Mouse (Mus musculus): Measurements from ENCODE around the gene Ushbp1. TPM values are rescaled to one million over a fixed set of nuclear protein-coding genes. Genes with fewer than 3 reads are reported as not detected.
"Not testable (repeated sequence)": the region's sequence is repeated elsewhere in the genome, so short reads cannot be mapped to it uniquely, and the experiment has no call there.

Ushbp1 gene
- total and polyA plus RNA-seq, 3 experiments, result not detected

DNA sequence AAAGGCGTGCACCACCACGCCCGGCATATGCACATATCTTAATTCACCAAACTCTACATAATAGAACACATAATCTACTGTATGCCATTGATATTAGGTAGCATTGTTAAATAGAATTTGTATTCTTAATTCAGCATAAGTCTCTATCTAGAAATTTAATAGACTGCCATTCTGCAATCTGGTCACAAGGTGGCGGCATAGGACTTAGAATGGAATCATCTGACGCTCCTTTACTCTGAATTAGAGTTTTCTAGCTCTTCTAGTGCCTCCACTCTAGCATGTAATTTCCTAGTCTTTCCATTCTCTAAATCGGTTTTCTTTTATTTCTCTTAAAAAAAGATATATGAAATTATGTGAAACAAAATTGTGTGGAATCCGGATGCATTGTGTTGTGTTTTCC is 45.8 kb upstream of the Ushbp1 start:
- TF ChIP-seq SMC3 (IDR thresholded peaks at IDR 0.05; ENCODE audit: low read depth, low read length), result peak; percentile 91
- TF ChIP-seq KAT2A (IDR thresholded peaks at IDR 0.05; ENCODE audit: insufficient replicate concordance, low read length), result no peak
- TF ChIP-seq IRF4 (IDR thresholded peaks at IDR 0.05; ENCODE audit: low read depth, low read length), result no peak
- TF ChIP-seq PAX5 (IDR thresholded peaks at IDR 0.05; ENCODE audit: low read length), result no peak
- no peak for TF ChIP-seq RCOR1 (conservative IDR thresholded peaks at IDR 0.05; ENCODE audit: low read depth, low read length)
- TF ChIP-seq RAD21 (IDR thresholded peaks at IDR 0.05; ENCODE audit: low read depth, low read length), result peak; percentile 99
- TF ChIP-seq USF1 (IDR thresholded peaks at IDR 0.05; ENCODE audit: low read depth, low read length), result no peak
- peak; percentile 51 for TF ChIP-seq ZNF384 (IDR thresholded peaks at IDR 0.05; ENCODE audit: low read depth, low read length)
- TF ChIP-seq E2F4 (IDR thresholded peaks at IDR 0.05; ENCODE audit: insufficient replicate concordance, low read depth, low read length), result 0 out of 2 replicates have a peak, but pooled peaks have one; percentile 42
- TF ChIP-seq JUND (conservative IDR thresholded peaks at IDR 0.05; ENCODE audit: low read depth, low read length), result no peak
- peak; percentile 51 to 97; a peak in 3 of 4 replicates for TF ChIP-seq CTCF (conservative IDR thresholded peaks at IDR 0.05 in 1 of 2, IDR thresholded peaks at IDR 0.05 in 1 of 2; ENCODE audit: low read depth in 2 of 2, low read length in 2 of 2)
- peak; percentile 62 for TF ChIP-seq ZC3H11A (IDR thresholded peaks at IDR 0.05; ENCODE audit: low read depth, low read length)
- dilution Hi-C loops (cut with MboI; ENCODE audit: extremely low pct_ligation_motif_present, extremely low pct_unique_long_range_greater_than_20kb, low sequenced_read_pairs) (no loop called here), in situ Hi-C loops (cut with MboI; ENCODE audit: low pct_ligation_motif_present, low pct_unique_long_range_greater_than_20kb, low sequenced_read_pairs) (loop anchor here (10.0 kb wide), 1 partner anchor 63 kb away; no protein-coding TSS in a partner anchor)
- Histone ChIP-seq H3K27me3 (replicated peaks) (peaks cover 10% of the 10 kb centered on the region), H3K36me3 (replicated peaks in 1 of 2; ENCODE audit: control insufficient read depth in 1 of 2, insufficient read depth in 1 of 2, low read length in 1 of 2) (no peaks in the 10 kb centered on the region), H3K4me1 (ENCODE audit: control insufficient read depth in 1 of 2, insufficient read depth in 2 of 2) (peaks cover 0 to 3% of the 10 kb centered on the region in 2 experiments; a peak in 1 of 4 replicates), H3K4me3 (replicated peaks in 1 of 3; ENCODE audit: low read depth in 2 of 3, low read length in 2 of 3, poor library complexity in 1 of 3) (no peak overlapping the region), H3K4me2 (ENCODE audit: insufficient read depth, low read depth, poor library complexity, severe bottlenecking) (no peak overlapping the region), H3K9ac (ENCODE audit: insufficient read depth, low read depth) (no peak overlapping the region), H3K27ac (ENCODE audit: insufficient read depth, low read depth) (no peak overlapping the region), H3K9me3 (replicated peaks; ENCODE audit: low read length) (peaks cover 10% of the 10 kb centered on the region), H3K79me2 (replicated peaks; ENCODE audit: control insufficient read depth, extremely low read depth, insufficient read depth, poor library complexity, severe bottlenecking) (no peaks in the 10 kb centered on the region)
- DNase-seq (ENCODE audit: extremely low read depth), result peak; percentile 60

DNA sequence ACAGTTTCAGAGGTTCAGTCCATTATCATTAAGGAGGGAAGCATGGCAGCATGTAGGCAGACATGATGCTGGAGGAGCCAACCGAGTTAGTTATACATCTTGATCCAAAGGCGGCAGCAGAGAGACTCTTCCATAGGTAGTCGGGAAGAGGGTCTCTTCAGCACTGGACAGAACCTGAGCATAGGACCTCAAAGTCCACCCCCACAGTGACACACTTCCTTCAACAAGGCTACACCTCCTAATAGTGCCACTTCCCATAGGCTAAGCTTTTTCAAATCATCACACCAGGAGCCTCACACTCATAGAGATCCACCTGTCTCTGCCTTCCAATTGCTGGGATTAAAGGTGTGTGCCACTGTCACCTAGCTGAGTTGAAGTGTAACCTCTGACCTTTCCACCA is 41.4 kb upstream of the Ushbp1 start:
- TF ChIP-seq NRF1 (IDR thresholded peaks at IDR 0.05; ENCODE audit: low read depth, low read length) (no peak), CTCF (conservative IDR thresholded peaks at IDR 0.05 in 1 of 2, IDR thresholded peaks at IDR 0.05 in 1 of 2; ENCODE audit: low read depth in 2 of 2, low read length in 2 of 2) (no peak), E2F4 (IDR thresholded peaks at IDR 0.05; ENCODE audit: insufficient replicate concordance, low read depth, low read length) (no peak), JUND (conservative IDR thresholded peaks at IDR 0.05; ENCODE audit: low read depth, low read length) (no peak), RCOR1 (conservative IDR thresholded peaks at IDR 0.05; ENCODE audit: low read depth, low read length) (no peak), USF2 (conservative IDR thresholded peaks at IDR 0.05; ENCODE audit: low read depth, low read length) (no peak)
- dilution Hi-C loops (cut with MboI; ENCODE audit: extremely low pct_ligation_motif_present, extremely low pct_unique_long_range_greater_than_20kb, low sequenced_read_pairs) (no loop called here), in situ Hi-C loops (cut with MboI; ENCODE audit: low pct_ligation_motif_present, low pct_unique_long_range_greater_than_20kb, low sequenced_read_pairs) (no loop called here)
- Histone ChIP-seq H3K4me3 (replicated peaks in 1 of 3; ENCODE audit: low read depth in 2 of 3, low read length in 2 of 3, poor library complexity in 1 of 3) (no peak overlapping the region), H3K4me1 (ENCODE audit: control insufficient read depth in 1 of 2, insufficient read depth in 2 of 2) (no peaks in the 10 kb centered on the region), H3K9me3 (replicated peaks; ENCODE audit: low read length) (no peaks in the 10 kb centered on the region), H3K79me2 (replicated peaks; ENCODE audit: control insufficient read depth, extremely low read depth, insufficient read depth, poor library complexity, severe bottlenecking) (no peaks in the 10 kb centered on the region), H3K9ac (ENCODE audit: insufficient read depth, low read depth) (no peak overlapping the region), H3K27ac (ENCODE audit: insufficient read depth, low read depth) (no peak overlapping the region), H3K27me3 (replicated peaks) (peaks cover 10% of the 10 kb centered on the region), H3K4me2 (ENCODE audit: insufficient read depth, low read depth, poor library complexity, severe bottlenecking) (no peak overlapping the region), H3K36me3 (replicated peaks in 1 of 2; ENCODE audit: control insufficient read depth in 1 of 2, insufficient read depth in 1 of 2, low read length in 1 of 2) (no peaks in the 10 kb centered on the region)
- no peak for DNase-seq (ENCODE audit: extremely low read depth)

DNA sequence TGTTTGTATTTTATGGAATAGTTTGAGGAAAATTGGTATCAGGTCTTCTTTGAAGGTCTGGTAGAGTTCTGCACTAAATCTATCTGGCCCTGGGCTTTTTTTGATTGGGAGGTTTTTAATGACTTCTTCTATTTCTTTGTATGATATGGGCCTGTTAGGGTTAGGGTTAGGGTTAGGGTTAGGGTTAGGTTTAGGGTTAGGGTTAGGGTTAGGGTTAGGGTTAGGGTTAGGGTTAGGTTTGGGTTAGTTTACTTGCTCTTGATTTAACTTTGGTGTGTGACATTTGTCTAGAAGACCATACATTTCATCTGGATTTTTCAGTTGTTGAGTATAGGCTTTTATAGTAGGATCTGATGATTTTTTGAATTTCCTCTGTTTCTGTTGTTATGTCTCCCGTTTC is 37.3 kb upstream of the Ushbp1 start:
- DNase-seq (ENCODE audit: extremely low read depth); H3K27me3 ChIP-seq (replicated peaks); H3K4me1 ChIP-seq (ENCODE audit: control insufficient read depth in 1 of 2, insufficient read depth in 2 of 2); H3K79me2 ChIP-seq (replicated peaks; ENCODE audit: control insufficient read depth, extremely low read depth, insufficient read depth, poor library complexity, severe bottlenecking); H3K4me2 ChIP-seq (ENCODE audit: insufficient read depth, low read depth, poor library complexity, severe bottlenecking); H3K9ac ChIP-seq (ENCODE audit: insufficient read depth, low read depth); H3K9me3 ChIP-seq (replicated peaks; ENCODE audit: low read length); H3K27ac ChIP-seq (ENCODE audit: insufficient read depth, low read depth); dilution Hi-C loops (cut with MboI; ENCODE audit: extremely low pct_ligation_motif_present, extremely low pct_unique_long_range_greater_than_20kb, low sequenced_read_pairs); H3K4me3 ChIP-seq (replicated peaks in 1 of 3; ENCODE audit: low read depth in 2 of 3, low read length in 2 of 3, poor library complexity in 1 of 3); H3K36me3 ChIP-seq (replicated peaks in 1 of 2; ENCODE audit: control insufficient read depth in 1 of 2, insufficient read depth in 1 of 2, low read length in 1 of 2): not testable (repeated sequence)
- in situ Hi-C loops (cut with MboI; ENCODE audit: low pct_ligation_motif_present, low pct_unique_long_range_greater_than_20kb, low sequenced_read_pairs), result loop anchor here (5.0 kb wide), 1 partner anchor 34 kb away; the partner anchor contains the start of gene Dda1

Measured in CH12.LX (cell line).